Mouse (Mus musculus) thymus, postnatal 4 days (tissue): Measurements from ENCODE around the gene Scarb1.

ENCODE experiments used
- DNase-seq: peaks from one replicate; pipeline ENCODE4 v3.0.0; 2021

The Scarb1 gene

GRCm38 (mm10) chr5:125229097-125229496 is 111.8 kb downstream of the Scarb1 start:
- no peak for DNase-seq

DNA sequence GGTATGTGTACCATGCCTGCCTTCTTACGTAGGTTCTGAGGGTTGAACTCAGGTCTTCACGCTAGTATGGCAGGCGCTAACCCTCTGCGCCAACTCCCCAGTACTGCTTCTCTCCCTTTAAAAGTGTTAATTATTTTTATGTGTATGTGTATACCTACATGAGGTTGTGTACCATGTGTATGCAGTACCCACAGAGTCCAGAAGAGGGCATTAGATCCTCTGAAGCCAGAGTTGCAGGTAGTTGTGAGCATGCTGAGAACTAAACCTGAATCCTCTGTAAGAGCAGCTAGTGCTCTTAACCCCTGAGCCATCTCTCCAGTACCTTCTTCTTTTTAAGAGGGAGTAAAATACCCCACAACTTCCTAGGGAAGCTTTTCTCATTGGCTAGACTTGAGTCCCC is 113.2 kb downstream of the Scarb1 start:
- no peak for DNase-seq
